Mouse (Mus musculus): ENCODE measurements around the gene Spaca4. TPM values are rescaled to one million over a fixed set of nuclear protein-coding genes. Genes with fewer than 3 reads are reported as not detected.

Spaca4 gene
- polyA plus RNA-seq, 1 experiment from 2014 or later: not detected

DNA sequence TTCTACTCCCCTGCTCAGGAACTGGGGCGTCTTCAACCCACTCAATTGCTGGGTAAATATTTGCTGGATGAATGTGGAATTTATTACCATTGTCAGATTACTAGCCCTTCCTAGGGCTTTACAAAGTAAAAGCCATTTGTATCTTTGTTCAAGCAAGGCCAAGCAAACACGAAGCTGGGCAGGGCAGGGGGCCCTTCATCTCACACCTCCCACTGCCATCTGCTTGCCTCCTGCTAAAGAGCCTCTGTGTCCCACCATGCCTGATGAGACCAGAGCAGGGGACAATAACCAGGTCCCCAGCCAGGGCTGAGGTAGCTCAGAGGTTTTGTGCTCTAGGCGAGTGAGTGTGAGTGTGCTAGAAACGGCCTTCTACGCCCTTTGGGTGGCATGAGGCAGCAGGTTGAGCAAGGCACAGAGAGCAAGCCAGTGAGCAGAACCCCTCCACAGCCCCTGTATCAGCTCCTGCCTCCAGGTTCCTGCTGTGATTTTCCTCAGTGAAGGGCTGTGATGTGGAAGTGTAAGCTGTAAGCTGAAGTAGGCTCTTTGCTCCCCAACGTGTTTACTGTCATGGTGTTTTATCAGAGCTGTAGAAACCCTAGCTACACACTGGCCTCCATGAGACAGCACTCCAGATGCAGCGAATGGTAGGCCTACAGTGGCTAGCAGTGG lies 47.9 kb downstream of the Spaca4 start:
- Histone ChIP-seq H3K27ac (ENCODE audit: low read depth, low read length) (no peak overlapping the region), H3K4me3 (ENCODE audit: low read depth, low read length) (no peak overlapping the region), H3K4me2 (ENCODE audit: low read depth, low read length) (no peak overlapping the region), H3K27me3 (ENCODE audit: control insufficient read depth, insufficient read depth, low read length) (no peaks in the 10 kb centered on the region), H3K9me3 (ENCODE audit: control insufficient read depth, low read length) (no peaks in the 10 kb centered on the region), H3K9ac (replicated peaks; ENCODE audit: low read depth, low read length) (no peak overlapping the region), H3K36me3 (ENCODE audit: control insufficient read depth, insufficient read depth, low read length) (no peaks in the 10 kb centered on the region), H3K4me1 (ENCODE audit: control insufficient read depth, insufficient read depth, low read length) (no peaks in the 10 kb centered on the region; the same call in 1 of the 2 replicates)
- 82% methylated on average over 7 of the region's 7 CpGs for WGBS
- no peak for ATAC-seq (ENCODE audit: low read depth)

Other genes starting within 250 kb of the Spaca4 start
- gene Tulp2, start 243.9 kb downstream of the Spaca4 start, polyA plus RNA-seq (2014; fragmentation: Nextera tagmentation; extraction: Ambion mirVana): 0.17 and 0.31 TPM in 2 replicates
- gene Gm45808, start 239.0 kb downstream of the Spaca4 start, polyA plus RNA-seq (2014; fragmentation: Nextera tagmentation; extraction: Ambion mirVana): not detected in 2 replicates
- gene Dhdh, start 237.0 kb downstream of the Spaca4 start, polyA plus RNA-seq (2014; fragmentation: Nextera tagmentation; extraction: Ambion mirVana): 4.0 and 4.6 TPM in 2 replicates
- 115 and 134 TPM in 2 replicates for gene Nucb1, start 215.4 kb downstream of the Spaca4 start, polyA plus RNA-seq (2014; fragmentation: Nextera tagmentation; extraction: Ambion mirVana)
- gene Ppp1r15a, start 199.5 kb downstream of the Spaca4 start, polyA plus RNA-seq (2014; fragmentation: Nextera tagmentation; extraction: Ambion mirVana): 14.0 and 14.2 TPM in 2 replicates
- gene Plekha4, start 199.5 kb downstream of the Spaca4 start, polyA plus RNA-seq (2014; fragmentation: Nextera tagmentation; extraction: Ambion mirVana): 0.54 and 3.2 TPM in 2 replicates
- 0.40 and 0.60 TPM in 2 replicates for gene Hsd17b14, start 170.9 kb downstream of the Spaca4 start, polyA plus RNA-seq (2014; fragmentation: Nextera tagmentation; extraction: Ambion mirVana)
- 15.8 and 19.2 TPM in 2 replicates for gene Bcat2, start 155.7 kb downstream of the Spaca4 start, polyA plus RNA-seq (2014; fragmentation: Nextera tagmentation; extraction: Ambion mirVana)
- gene Fgf21, start 110.3 kb downstream of the Spaca4 start, polyA plus RNA-seq (2014; fragmentation: Nextera tagmentation; extraction: Ambion mirVana): not detected in 2 replicates
- not detected in 2 replicates for gene Fut1, start 108.5 kb downstream of the Spaca4 start, polyA plus RNA-seq (2014; fragmentation: Nextera tagmentation; extraction: Ambion mirVana)
- gene Izumo1, start 104.0 kb downstream of the Spaca4 start, polyA plus RNA-seq (2014; fragmentation: Nextera tagmentation; extraction: Ambion mirVana): not detected in 2 replicates
- gene Rasip1, start 98.3 kb downstream of the Spaca4 start, polyA plus RNA-seq (2014; fragmentation: Nextera tagmentation; extraction: Ambion mirVana): 12.8 and 14.2 TPM in 2 replicates
- gene Mamstr, start 85.8 kb downstream of the Spaca4 start, polyA plus RNA-seq (2014; fragmentation: Nextera tagmentation; extraction: Ambion mirVana): 2.6 and 3.0 TPM in 2 replicates
- gene Fut2, start 59.4 kb downstream of the Spaca4 start, polyA plus RNA-seq (2014; fragmentation: Nextera tagmentation; extraction: Ambion mirVana): 0.15 and 0.51 TPM in 2 replicates
- 1.8 TPM in 1 of 2 replicates, not detected in the other for gene Ntn5, start 41.8 kb downstream of the Spaca4 start, polyA plus RNA-seq (2014; fragmentation: Nextera tagmentation; extraction: Ambion mirVana)
- gene Sec1, start 31.4 kb downstream of the Spaca4 start, polyA plus RNA-seq (2014; fragmentation: Nextera tagmentation; extraction: Ambion mirVana): 0.13 and 0.54 TPM in 2 replicates
- gene Car11, start 26.0 kb downstream of the Spaca4 start, polyA plus RNA-seq (2014; fragmentation: Nextera tagmentation; extraction: Ambion mirVana): 31.9 and 32.8 TPM in 2 replicates
- gene Dbp, start 20.7 kb downstream of the Spaca4 start, polyA plus RNA-seq (2014; fragmentation: Nextera tagmentation; extraction: Ambion mirVana): 2.5 and 2.6 TPM in 2 replicates
- 603 and 609 TPM in 2 replicates for gene Rpl18, start 10.4 kb downstream of the Spaca4 start, polyA plus RNA-seq (2014; fragmentation: Nextera tagmentation; extraction: Ambion mirVana)
- gene Sphk2, start 7.8 kb downstream of the Spaca4 start, polyA plus RNA-seq (2014; fragmentation: Nextera tagmentation; extraction: Ambion mirVana): 15.6 and 19.1 TPM in 2 replicates
- 0.17 and 0.24 TPM in 2 replicates for gene Fam83e, start 4.6 kb downstream of the Spaca4 start, polyA plus RNA-seq (2014; fragmentation: Nextera tagmentation; extraction: Ambion mirVana)
- 21.2 and 32.3 TPM in 2 replicates for gene Lmtk3, start 57.9 kb upstream of the Spaca4 start, polyA plus RNA-seq (2014; fragmentation: Nextera tagmentation; extraction: Ambion mirVana)
- 6.8 and 9.7 TPM in 2 replicates for gene Sult2b1, start 58.9 kb upstream of the Spaca4 start, polyA plus RNA-seq (2014; fragmentation: Nextera tagmentation; extraction: Ambion mirVana)
- 223 and 266 TPM in 2 replicates for gene Cyth2, start 88.8 kb upstream of the Spaca4 start, polyA plus RNA-seq (2014; fragmentation: Nextera tagmentation; extraction: Ambion mirVana)
- 1.1 and 1.3 TPM in 2 replicates for gene Kcnj14, start 99.0 kb upstream of the Spaca4 start, polyA plus RNA-seq (2014; fragmentation: Nextera tagmentation; extraction: Ambion mirVana)
- gene Grwd1, start 105.1 kb upstream of the Spaca4 start, polyA plus RNA-seq (2014; fragmentation: Nextera tagmentation; extraction: Ambion mirVana): 39.0 and 40.5 TPM in 2 replicates
- 67.9 and 98.6 TPM in 2 replicates for gene Kdelr1, start 147.0 kb upstream of the Spaca4 start, polyA plus RNA-seq (2014; fragmentation: Nextera tagmentation; extraction: Ambion mirVana)
- 3.4 and 4.3 TPM in 2 replicates for gene Grin2d, start 152.6 kb upstream of the Spaca4 start, polyA plus RNA-seq (2014; fragmentation: Nextera tagmentation; extraction: Ambion mirVana)
- gene Syngr4, start 170.9 kb upstream of the Spaca4 start, polyA plus RNA-seq (2014; fragmentation: Nextera tagmentation; extraction: Ambion mirVana): 0.37 TPM in 1 of 2 replicates, not detected in the other
- gene Tmem143, start 171.1 kb upstream of the Spaca4 start, polyA plus RNA-seq (2014; fragmentation: Nextera tagmentation; extraction: Ambion mirVana): 4.0 and 4.8 TPM in 2 replicates
- gene Emp3, start 195.6 kb upstream of the Spaca4 start, polyA plus RNA-seq (2014; fragmentation: Nextera tagmentation; extraction: Ambion mirVana): 5.3 and 36.4 TPM in 2 replicates
- 3.8 and 4.0 TPM in 2 replicates for gene Ccdc114, start 198.3 kb upstream of the Spaca4 start, polyA plus RNA-seq (2014; fragmentation: Nextera tagmentation; extraction: Ambion mirVana)